Mouse (Mus musculus) liver, postnatal 0 days (tissue): ENCODE results near the gene Dhx35. TPM values are rescaled to one million over a fixed set of nuclear protein-coding genes. Genes with fewer than 3 reads are reported as not detected.

ENCODE experiments used
- ATAC-seq: fragments of 200-750 bp; cut with Nextera tagmentation; 2 replicates; pipeline ENCODE4 v1.8.0; 2017; ENCODE audit warnings: mild to moderate bottlenecking, moderate library complexity
- DNase-seq: peaks from one replicate; pipeline ENCODE4 v3.0.0-alpha.2; 2016
- H3K27ac ChIP-seq: fragments of 300-500 bp; sonication (generic); 2 replicates; pipeline ENCODE4 v1.5.1; 2014; ENCODE audit warnings: antibody characterized with exemption, moderate library complexity, mild to moderate bottlenecking, low read depth
- H3K27me3 ChIP-seq: fragments of 300-500 bp; sonication (generic); 2 replicates; pipeline ENCODE4 v1.6.1; 2014; ENCODE audit warnings: low read length, control low read depth, mixed read lengths; ENCODE audit not compliant: insufficient read depth
- H3K36me3 ChIP-seq: fragments of 300-500 bp; sonication (generic); replicated peaks from 2 replicates; pipeline ENCODE4 v1.6.1; 2014; ENCODE audit warnings: mild to moderate bottlenecking, control low read depth, low read length, moderate library complexity, mixed read lengths; ENCODE audit not compliant: insufficient read depth
- H3K4me1 ChIP-seq: fragments of 300-500 bp; sonication (generic); 2 replicates; pipeline ENCODE4 v1.6.1; 2014; ENCODE audit warnings: antibody characterized with exemption, mild to moderate bottlenecking, control low read depth; ENCODE audit not compliant: insufficient read depth
- H3K4me2 ChIP-seq: fragments of 300-500 bp; sonication (generic); 2 replicates; pipeline ENCODE4 v1.6.1; 2014; ENCODE audit warnings: low read depth, mild to moderate bottlenecking, low read length, moderate library complexity, mixed read lengths
- H3K4me3 ChIP-seq: fragments of 300-500 bp; sonication (generic); 2 replicates; pipeline ENCODE4 v1.5.1; 2014; ENCODE audit warnings: low read depth, low read length
- H3K9ac ChIP-seq: fragments of 300-500 bp; sonication (generic); replicated peaks from 2 replicates; pipeline ENCODE4 v1.6.1; 2014; ENCODE audit warnings: mild to moderate bottlenecking, moderate library complexity
- H3K9me3 ChIP-seq: fragments of 300-500 bp; sonication (generic); 2 replicates; pipeline ENCODE4 v1.6.1; 2016; ENCODE audit warnings: mild to moderate bottlenecking, control low read depth, low read length, mixed read lengths
- CTCF ChIP-seq: sonication (generic); IDR thresholded peaks from 2 replicates; pipeline ENCODE4 v1.5.1; 2016; ENCODE audit warnings: antibody characterized with exemption, low read depth
- EP300 ChIP-seq: IDR thresholded peaks from 2 replicates; pipeline ENCODE4 v1.6.1; 2016; ENCODE audit warnings: antibody characterized with exemption, low read depth, mild to moderate bottlenecking
- WGBS: fragments of 180-500 bp; shearing (Covaris S2); extraction: QIAGEN DNeasy Blood & Tissue Kit; methylation state at CpG from one replicate; pipeline ENCODE4 v1.1.7; 2014; ENCODE audit not compliant: insufficient replicate concordance; 5-methylcytosine and 5-hydroxymethylcytosine counted together
- polyA plus RNA-seq: library from polyadenylated mRNA; unstranded; fragments of >200 nt; fragmentation: Nextera tagmentation; extraction: Ambion mirVana; gene quantifications from 2 replicates; pipeline ENCODE4 v1.2.1, GENCODE M21; 2015

The Dhx35 gene
- polyA plus RNA-seq, result 2.7 and 3.6 TPM in 2 replicates

DNA sequence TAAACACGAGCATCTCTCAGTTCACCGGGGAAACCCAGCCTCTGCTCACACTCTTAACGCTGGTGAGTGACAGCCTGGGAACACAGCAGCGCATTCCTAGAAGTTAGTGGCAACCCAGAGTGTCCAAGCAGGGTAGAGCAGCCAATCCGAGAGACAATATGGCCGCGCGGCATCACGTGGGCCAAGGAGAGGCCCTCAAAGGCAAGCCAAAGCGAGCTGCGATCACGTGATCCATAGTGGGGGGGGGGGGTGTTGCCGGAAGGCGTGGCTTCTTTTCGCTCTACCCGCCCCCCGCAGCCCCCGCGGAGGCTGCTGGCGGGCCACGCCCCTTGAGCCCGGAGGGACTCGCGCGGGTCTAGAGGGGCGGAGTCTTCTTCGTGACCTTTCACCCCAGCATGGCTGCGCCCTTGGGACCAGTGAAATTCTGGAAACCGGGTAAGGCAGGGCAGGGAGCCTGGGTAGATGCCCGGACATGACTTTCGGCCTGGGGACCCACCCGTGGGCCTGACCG is at the start of gene Dhx35:
Dhx35 (plus strand) TSS at position 314 of the 511 bp plus-strand sequence.
- H3K4me1 ChIP-seq, result peaks cover 14% of the 10 kb centered on the region

DNA sequence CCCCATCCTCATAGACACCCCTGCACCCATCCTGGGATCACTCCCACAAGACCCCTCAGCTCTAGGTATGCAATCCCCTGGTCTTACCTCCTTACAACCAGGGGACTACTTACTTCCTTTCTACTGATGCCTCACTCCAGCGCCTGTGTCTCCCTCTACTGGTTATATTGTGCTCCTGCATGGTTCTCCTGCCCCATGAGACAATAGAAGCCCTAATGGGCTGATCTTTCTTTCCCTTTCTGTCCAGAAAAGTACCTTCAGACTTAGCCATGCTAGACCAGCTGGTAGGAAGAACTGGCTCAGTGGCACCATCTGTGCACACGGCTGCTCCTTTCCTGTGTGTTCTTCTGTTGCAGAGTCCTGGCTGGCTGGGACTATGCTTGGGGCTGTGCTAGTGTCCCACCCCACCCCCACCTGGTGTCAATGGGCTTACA is 49.5 kb upstream of the Dhx35 start:
- Histone ChIP-seq H3K4me1 (no peaks in the 10 kb centered on the region), H3K27ac (no peak overlapping the region), H3K9me3 (no peaks in the 10 kb centered on the region), H3K36me3 (no peaks in the 10 kb centered on the region), H3K4me2 (no peak overlapping the region), H3K4me3 (no peak overlapping the region), H3K27me3 (no peaks in the 10 kb centered on the region), H3K9ac (no peak overlapping the region)
- TF ChIP-seq CTCF (peak; percentile 86), EP300 (no peak)
- DNase-seq, result peak; percentile 40
- 13% methylated on average over 2 of the region's 2 CpGs for WGBS
- 0 out of 2 replicates have a peak, but pooled peaks have one; percentile 15 for ATAC-seq

More for the DNA sequence above, at the start of gene Dhx35:
- no peak; the same call in 1 of the 2 replicates for TF ChIP-seq EP300
- TF ChIP-seq CTCF, result no peak
- Histone ChIP-seq H3K36me3 (no peaks in the 10 kb centered on the region), H3K27me3 (no peaks in the 10 kb centered on the region), H3K4me3 (peak within 1 kb of the TSS; percentile 86), H3K4me2 (peak within 1 kb of the TSS; percentile 87), H3K9ac (peak within 1 kb of the TSS; percentile 69), H3K27ac (peak within 1 kb of the TSS; percentile 81), H3K9me3 (no peaks in the 10 kb centered on the region)
- under 1% methylated on average over 30 of the region's 33 CpGs for WGBS
- peak; percentile 97 for DNase-seq
- ATAC-seq, result peak; percentile 97

DNA sequence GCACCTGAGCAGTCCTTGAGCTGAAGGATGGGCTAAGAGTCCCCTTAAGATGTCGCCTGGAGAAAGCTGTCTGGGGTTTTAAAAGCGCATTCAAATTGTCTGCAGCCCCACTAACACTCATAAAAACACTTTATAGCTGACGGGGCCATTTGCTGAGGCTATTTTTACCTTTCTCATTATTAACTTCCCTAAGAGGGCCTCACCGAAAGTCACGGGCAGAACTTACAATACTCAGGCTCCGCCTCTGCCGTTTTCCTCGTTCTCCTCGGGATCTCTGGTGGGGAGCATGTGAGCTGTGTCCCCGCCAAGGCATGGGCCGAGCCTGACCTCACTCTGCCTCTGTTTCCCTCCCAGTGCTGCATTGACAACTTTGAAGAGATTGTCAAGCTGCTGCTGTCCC is 48.4 kb upstream of the Dhx35 start:
- DNase-seq, result no peak
- Histone ChIP-seq H3K27me3 (no peaks in the 10 kb centered on the region), H3K9me3 (no peaks in the 10 kb centered on the region), H3K4me2 (no peak overlapping the region), H3K4me3 (no peak overlapping the region), H3K9ac (no peak overlapping the region), H3K36me3 (no peaks in the 10 kb centered on the region), H3K27ac (no peak overlapping the region), H3K4me1 (no peaks in the 10 kb centered on the region)
- ATAC-seq, result no peak
- no peak for TF ChIP-seq EP300
- no peak for TF ChIP-seq CTCF
- 54% methylated on average over 11 of the region's 11 CpGs for WGBS

DNA sequence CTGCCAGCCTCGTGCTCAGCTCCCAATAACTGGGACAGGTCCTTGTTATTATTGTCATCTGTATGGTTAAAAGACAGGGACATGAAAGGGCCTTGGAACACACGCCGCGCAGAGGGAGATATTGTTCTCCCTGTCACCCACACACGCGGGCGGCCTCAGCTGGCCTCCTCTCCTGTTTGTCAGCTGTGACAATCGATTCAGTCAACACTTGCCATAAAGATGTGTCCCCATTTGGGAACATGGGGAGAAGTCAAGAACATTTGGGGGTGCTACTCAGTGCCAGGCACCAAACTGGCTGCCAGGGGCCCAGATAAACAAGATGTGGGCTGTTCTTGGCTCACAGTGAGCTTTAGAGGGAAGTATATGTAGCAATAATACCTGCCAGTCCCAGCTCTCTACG is 45.2 kb upstream of the Dhx35 start:
- DNase-seq (no peak), ATAC-seq (0 out of 2 replicates have a peak, but pooled peaks have one; percentile 19)
- Histone ChIP-seq H3K4me3 (no peak overlapping the region), H3K4me1 (no peaks in the 10 kb centered on the region), H3K4me2 (no peak overlapping the region), H3K36me3 (no peaks in the 10 kb centered on the region), H3K27ac (no peak overlapping the region), H3K9me3 (no peaks in the 10 kb centered on the region), H3K27me3 (no peaks in the 10 kb centered on the region), H3K9ac (no peak overlapping the region)
- TF ChIP-seq CTCF, result no peak
- TF ChIP-seq EP300, result no peak
- 83% methylated on average over 9 of the region's 9 CpGs for WGBS

GRCm38 (mm10) chr2:158760231-158760630 is 34.4 kb upstream of the Dhx35 start:
- Histone ChIP-seq H3K36me3 (no peaks in the 10 kb centered on the region), H3K9ac (no peak overlapping the region), H3K4me1 (no peaks in the 10 kb centered on the region; the same call in 1 of the 2 replicates), H3K4me3 (no peak overlapping the region), H3K9me3 (no peaks in the 10 kb centered on the region), H3K27me3 (no peaks in the 10 kb centered on the region), H3K27ac (no peak overlapping the region), H3K4me2 (no peak overlapping the region)
- 84% methylated on average over 2 of the region's 2 CpGs for WGBS
- TF ChIP-seq EP300, result no peak
- no peak for TF ChIP-seq CTCF
- no peak for ATAC-seq
- DNase-seq, result no peak

DNA sequence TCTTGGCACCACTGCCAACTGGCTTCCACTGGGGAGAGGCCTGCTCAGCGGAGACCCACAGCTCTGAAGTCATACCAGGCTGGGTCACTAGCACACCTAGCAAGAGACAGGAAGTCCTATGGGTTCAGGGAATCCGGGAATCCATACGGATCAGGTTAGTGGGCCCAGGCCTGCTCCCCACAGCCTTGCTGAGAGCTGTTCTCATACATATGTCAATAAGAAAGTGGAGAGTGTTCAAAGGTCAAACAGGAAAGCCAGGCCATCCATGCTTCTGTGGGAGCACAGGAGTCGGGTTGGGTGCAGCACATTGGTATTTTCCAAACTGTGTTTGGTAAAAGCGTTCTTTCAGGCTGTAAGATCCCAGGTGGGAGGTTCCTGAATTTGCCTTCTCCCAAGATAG is 32.3 kb upstream of the Dhx35 start:
- H3K27ac ChIP-seq, result no peak overlapping the region
- H3K4me3 ChIP-seq, result no peak overlapping the region
- no peak for TF ChIP-seq CTCF
- no peak for TF ChIP-seq EP300
- H3K4me2 ChIP-seq, result no peak overlapping the region
- no peaks in the 10 kb centered on the region for H3K36me3 ChIP-seq
- H3K9ac ChIP-seq, result no peak overlapping the region
- peaks cover 1% of the 10 kb centered on the region for H3K4me1 ChIP-seq
- DNase-seq (no peak), ATAC-seq (peak; percentile 72)
- H3K9me3 ChIP-seq, result no peaks in the 10 kb centered on the region
- no peaks in the 10 kb centered on the region for H3K27me3 ChIP-seq
- WGBS, result 58% methylated on average over 5 of the region's 5 CpGs
